Mouse (Mus musculus): ENCODE measurements at regions not wholly inside any gene's neighbourhood (a gene's known extent, or its start where the extent isn't known, plus 50 kb on each side); places are given as distances from the start of the nearest gene placed in this dataset.

- TF ChIP-seq CTCF (IDR thresholded peaks at IDR 0.05; ENCODE audit: borderline replicate concordance, insufficient read depth, low read depth, low read length) (no peak), POLR2A (IDR thresholded peaks at IDR 0.05; ENCODE audit: borderline replicate concordance, insufficient read depth, low read length) (no peak)
Observed at GRCm38 (mm10) chr9:46495276-46495675, 175.5 kb upstream of the 4931429L15Rik start.

Measured in cerebellum, adult 2 months (tissue).